Mouse (Mus musculus): ENCODE measurements around the gene Ctsd. TPM values are rescaled to one million over a fixed set of nuclear protein-coding genes. Genes with fewer than 3 reads are reported as not detected.

Ctsd gene
- total RNA-seq, 2 experiments from 2014 or later = 304 TPM

GRCm38 (mm10) chr7:142398052-142398451, 10.2 kb upstream of the Ctsd start:
- intact Hi-C loops (cut with DNase I) = no loop called here
- no peak for DNase-seq (ENCODE audit: extremely low spot score in 1 of 2, low spot score in 2 of 2)

GRCm38 (mm10) chr7:142396611-142397010, 8.8 kb upstream of the Ctsd start:
- Histone ChIP-seq H3K27ac (peak overlapping the region; percentile 8; the same call in 1 of the 2 replicates), H3K4me3 (no peak overlapping the region)
- DNase-seq (ENCODE audit: extremely low spot score in 1 of 2, low spot score in 2 of 2) = no peak
- intact Hi-C loops (cut with DNase I) = no loop called here
- no peak for TF ChIP-seq CTCF (IDR thresholded peaks at IDR 0.05)

More at GRCm38 (mm10) chr7:142398052-142398451, 10.2 kb upstream of the Ctsd start:
- H3K4me3 ChIP-seq = no peak overlapping the region
- peak overlapping the region; percentile 10; the same call in 1 of the 2 replicates for H3K27ac ChIP-seq
- TF ChIP-seq CTCF (IDR thresholded peaks at IDR 0.05) = no peak

DNA sequence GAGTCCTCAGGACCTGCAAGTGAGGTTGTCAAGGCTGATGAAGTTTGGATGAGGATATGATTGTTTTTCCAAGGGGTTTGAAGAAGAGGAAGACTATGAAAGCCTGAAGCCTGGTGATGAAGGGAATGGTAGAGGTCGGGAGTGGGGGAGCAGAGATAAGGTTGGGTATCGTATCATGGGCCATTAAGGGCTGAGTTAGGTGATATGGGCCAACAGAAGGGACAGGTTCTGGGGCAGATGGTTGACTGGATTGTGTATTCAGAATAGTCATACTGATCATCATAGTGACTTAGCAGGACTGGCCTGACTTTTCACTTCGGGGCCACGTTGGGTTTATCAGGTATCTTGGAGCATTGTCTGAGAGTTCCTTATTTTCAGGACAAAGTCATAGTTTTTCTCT, 7.6 kb upstream of the Ctsd start:
- DNase-seq (ENCODE audit: extremely low spot score in 1 of 2, low spot score in 2 of 2) = no peak
- Histone ChIP-seq H3K4me3 (no peak overlapping the region), H3K27ac (no peak overlapping the region)
- intact Hi-C loops (cut with DNase I) = no loop called here
- TF ChIP-seq CTCF (IDR thresholded peaks at IDR 0.05) = no peak

GRCm38 (mm10) chr7:142394261-142395190, 6.7 kb upstream of the Ctsd start:
- no peak for TF ChIP-seq CTCF (IDR thresholded peaks at IDR 0.05)
- Histone ChIP-seq H3K4me3 (no peak overlapping the region), H3K27ac (no peak overlapping the region)
- no peak for DNase-seq (ENCODE audit: extremely low spot score in 1 of 2, low spot score in 2 of 2)
- intact Hi-C loops (cut with DNase I) = no loop called here

- TF ChIP-seq CTCF (IDR thresholded peaks at IDR 0.05) = no peak
- intact Hi-C loops (cut with DNase I) = no loop called here
- H3K4me3 ChIP-seq = no peak overlapping the region
Observed at GRCm38 (mm10) chr7:142393191-142393590, 5.4 kb upstream of the Ctsd start.

DNA sequence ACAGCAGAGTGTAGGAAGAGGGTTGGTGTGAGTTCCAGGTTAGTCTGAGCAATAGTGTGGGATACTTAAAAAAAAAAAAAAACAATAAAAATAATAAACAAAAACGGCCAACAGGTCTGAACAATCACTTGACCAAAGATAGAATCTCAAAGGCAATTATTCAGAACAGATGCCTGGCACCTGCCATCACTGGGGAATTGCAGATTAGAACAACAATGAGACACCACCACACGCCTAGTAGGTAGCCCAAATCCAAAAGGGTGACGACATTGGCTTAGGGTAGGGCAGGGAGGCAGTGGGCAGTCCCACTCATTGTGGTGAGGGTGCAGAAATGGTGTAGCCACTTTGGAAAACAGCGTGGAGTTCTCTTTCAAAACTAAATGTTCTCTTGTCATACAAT, 3.8 kb upstream of the Ctsd start:
- Histone ChIP-seq H3K27ac (no peak overlapping the region), H3K4me3 (no peak overlapping the region)
- intact Hi-C loops (cut with DNase I) = no loop called here
- no peak for TF ChIP-seq CTCF (IDR thresholded peaks at IDR 0.05)
- DNase-seq (ENCODE audit: extremely low spot score in 1 of 2, low spot score in 2 of 2) = no peak

More at GRCm38 (mm10) chr7:142393191-142393590, 5.4 kb upstream of the Ctsd start:
- DNase-seq (ENCODE audit: extremely low spot score in 1 of 2, low spot score in 2 of 2) = no peak
- H3K27ac ChIP-seq = no peak overlapping the region

DNA sequence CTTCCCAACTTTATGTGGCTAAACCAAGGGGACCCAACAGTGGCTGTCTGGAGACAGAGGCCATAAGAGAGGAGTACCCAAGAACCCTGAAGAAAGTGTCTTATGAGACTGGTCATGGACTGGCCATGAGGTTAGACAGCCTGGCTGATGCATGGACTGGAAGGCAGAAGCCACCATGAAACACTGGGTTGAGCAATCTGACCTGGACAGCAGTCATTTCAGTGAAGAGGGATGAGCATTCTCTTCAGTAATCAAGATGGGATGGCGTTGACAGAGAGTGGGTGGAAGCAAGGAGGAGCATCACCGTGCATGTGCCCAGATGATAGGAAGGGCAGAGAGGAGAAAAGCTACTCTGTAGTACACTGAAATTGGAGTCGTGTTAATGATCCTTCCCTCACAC, 3.3 kb upstream of the Ctsd start:
- TF ChIP-seq CTCF (IDR thresholded peaks at IDR 0.05) = no peak
- Histone ChIP-seq H3K27ac (no peak overlapping the region), H3K4me3 (no peak overlapping the region)
- no peak for DNase-seq (ENCODE audit: extremely low spot score in 1 of 2, low spot score in 2 of 2)
- intact Hi-C loops (cut with DNase I) = no loop called here

GRCm38 (mm10) chr7:142389961-142390650, 2.3 kb upstream of the Ctsd start:
- no peak overlapping the region for H3K27ac ChIP-seq
- no peak for TF ChIP-seq CTCF (IDR thresholded peaks at IDR 0.05)
- no peak overlapping the region for H3K4me3 ChIP-seq
- DNase-seq (ENCODE audit: extremely low spot score in 1 of 2, low spot score in 2 of 2) = no peak
- intact Hi-C loops (cut with DNase I) = no loop called here

GRCm38 (mm10) chr7:142388740-142389139, 902 bp upstream of the Ctsd start:
- Histone ChIP-seq H3K27ac (no peak overlapping the region), H3K4me3 (no peak overlapping the region)
- no peak for TF ChIP-seq CTCF (IDR thresholded peaks at IDR 0.05)
- intact Hi-C loops (cut with DNase I) = no loop called here
- no peak for DNase-seq (ENCODE audit: extremely low spot score in 1 of 2, low spot score in 2 of 2)

DNA sequence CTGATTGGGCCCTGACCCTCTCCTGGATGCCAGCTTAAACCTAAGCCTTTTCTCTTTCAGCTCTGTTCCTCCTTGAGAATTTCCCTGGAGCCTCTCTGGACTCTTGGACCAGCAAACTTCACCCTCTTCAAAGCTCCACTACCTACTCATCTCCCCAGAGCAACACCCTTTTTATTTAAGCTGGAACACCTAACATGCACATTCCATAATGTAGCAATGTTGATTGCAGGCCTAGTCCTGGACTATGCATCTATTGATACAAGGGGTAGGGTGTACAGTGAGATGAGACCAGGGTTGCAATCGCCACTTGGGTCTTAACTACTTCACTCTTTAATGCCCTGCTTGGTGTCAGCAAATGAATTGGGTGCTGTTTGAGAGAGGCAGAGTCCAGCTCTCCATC, 360 bp upstream of the Ctsd start:
- TF ChIP-seq CTCF (IDR thresholded peaks at IDR 0.05) = no peak
- Histone ChIP-seq H3K4me3 (peak overlapping the region; percentile 100), H3K27ac (peak overlapping the region; percentile 88)
- no peak for DNase-seq (ENCODE audit: extremely low spot score in 1 of 2, low spot score in 2 of 2)
- intact Hi-C loops (cut with DNase I) = no loop called here

DNA sequence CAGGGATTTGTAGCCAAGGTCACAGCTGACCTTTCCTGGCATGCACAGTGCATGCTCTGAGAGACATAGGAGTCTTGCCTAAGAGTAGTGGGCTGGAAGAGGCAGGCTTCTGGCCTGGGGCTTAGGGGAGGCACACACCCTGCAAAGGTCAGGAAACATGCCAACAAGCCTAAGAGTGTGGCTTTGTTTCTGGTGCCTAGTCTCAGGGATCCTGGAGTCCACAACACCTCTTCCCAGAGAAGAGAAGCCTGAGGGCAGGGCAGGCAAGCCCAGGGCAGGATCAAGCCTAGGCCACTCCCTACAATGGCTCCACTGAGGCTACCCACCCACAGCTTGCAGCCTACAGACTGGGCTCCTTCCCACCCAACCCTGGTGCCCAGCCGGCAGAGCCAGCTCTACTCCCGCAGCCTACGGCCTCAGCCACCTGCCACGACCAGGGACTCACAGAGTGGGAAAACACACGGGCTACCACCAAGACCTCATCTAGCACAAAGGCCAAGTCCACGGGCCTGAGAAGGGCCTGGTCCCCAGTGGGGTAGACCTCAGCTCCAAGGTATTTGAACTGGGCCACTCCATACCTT, 1.1 kb downstream of the Ctsd start:
- Histone ChIP-seq H3K4me3 (peak overlapping the region; percentile 100), H3K27ac (peak overlapping the region; percentile 65)
- no peak for TF ChIP-seq CTCF (IDR thresholded peaks at IDR 0.05)
- no peak for DNase-seq (ENCODE audit: extremely low spot score in 1 of 2, low spot score in 2 of 2)
- intact Hi-C loops (cut with DNase I) = loop anchor here (2.0 kb wide), 1 partner anchor 14 kb away; the partner anchor contains the start of gene Ifitm10

Data from left cerebral cortex, adult 2 months (tissue).